Mouse (Mus musculus) layer of hippocampus, postnatal 36 days (tissue): ENCODE results near the gene Ewsr1. TPM values are rescaled to one million over a fixed set of nuclear protein-coding genes. Genes with fewer than 3 reads are reported as not detected.

Source experiments
- DNase-seq, 2 experiments: peaks; one replicate each; pipeline ENCODE4 v3.0.0; 2022
- total RNA-seq, 2 experiments: library from RNA; stranded (reverse); gene quantifications; 2 replicates each; pipeline ENCODE4 v1.2.3; 2021

Ewsr1 gene
- total RNA-seq, 2 experiments from 2014 or later: 319 to 373 TPM

GRCm38 (mm10) chr11:5057856-5058641 is 41.0 kb downstream of the Ewsr1 start, which contains the start of gene Rasl10a:
Gene Rasl10a (plus strand): TSS chr11:5058128.
- DNase-seq: peak; percentile 54 to 55

GRCm38 (mm10) chr11:5057541-5057855 is 41.6 kb downstream of the Ewsr1 start:
- DNase-seq: no peak

DNA sequence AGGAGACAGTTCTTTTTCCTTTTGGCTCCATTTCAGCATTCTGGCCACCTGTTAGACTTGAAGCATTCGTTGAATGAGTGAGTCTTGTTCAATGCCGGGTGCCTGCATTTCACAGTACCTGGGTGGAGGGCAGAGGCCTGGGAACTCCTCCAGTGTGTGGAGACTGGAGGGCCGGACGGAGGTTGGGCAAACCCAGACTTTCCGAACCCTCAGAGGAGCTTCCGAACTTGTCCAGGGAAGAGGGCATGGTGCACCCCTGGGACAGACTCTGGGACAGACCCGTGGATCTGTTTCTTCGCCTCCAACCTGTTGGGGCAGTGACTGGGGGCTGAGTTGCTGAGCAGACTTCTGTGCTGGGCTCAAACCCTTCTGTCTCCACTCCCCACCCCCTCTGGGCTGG is 42.0 kb downstream of the Ewsr1 start:
- DNase-seq: no peak

- no peak for DNase-seq
Measured at GRCm38 (mm10) chr11:5055945-5056938, 42.8 kb downstream of the Ewsr1 start.

DNA sequence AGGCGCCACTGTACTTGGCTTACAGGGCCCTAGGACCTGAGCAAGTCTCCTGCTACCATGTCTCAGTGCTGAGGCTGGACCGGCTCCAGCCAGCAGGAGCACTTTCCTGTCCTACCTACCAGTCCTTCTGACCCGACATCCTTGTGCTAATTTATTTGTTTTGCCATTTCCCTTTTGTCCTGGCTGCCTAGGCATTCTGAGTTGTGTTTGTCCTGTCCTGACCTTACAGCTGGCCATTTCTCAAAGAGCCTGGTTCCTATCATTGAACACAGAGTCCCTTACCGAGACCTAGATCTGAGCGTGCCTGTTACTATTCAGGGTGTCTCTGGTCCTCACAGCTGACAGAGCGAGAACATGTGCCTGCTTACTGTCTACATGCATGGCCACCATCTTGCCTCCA is 44.2 kb downstream of the Ewsr1 start:
- no peak for DNase-seq

GRCm38 (mm10) chr11:5054151-5054550 is 44.9 kb downstream of the Ewsr1 start:
- DNase-seq: no peak

- peak in 1 of 2 experiments; percentile 45 for DNase-seq
Measured at GRCm38 (mm10) chr11:5052200-5052854, 46.7 kb downstream of the Ewsr1 start.

DNA sequence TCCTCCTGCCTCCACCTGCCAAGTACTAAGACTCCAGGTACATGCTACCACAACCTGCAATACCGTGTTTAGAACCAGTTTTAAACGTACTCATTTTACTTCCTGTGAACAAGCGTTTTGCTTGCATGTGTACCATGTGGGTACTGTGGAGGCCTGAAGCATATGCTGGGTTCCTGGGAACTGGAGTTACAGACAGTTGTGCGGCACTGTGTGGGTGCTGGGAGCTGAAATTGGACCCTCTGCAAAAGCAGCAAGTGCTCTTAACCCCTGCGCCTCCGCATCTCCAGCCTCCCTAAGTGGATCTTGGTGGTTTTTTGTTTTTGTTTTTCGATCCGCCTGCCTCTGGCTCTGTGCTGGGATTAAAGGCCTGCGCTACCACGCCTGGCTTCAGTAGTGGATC is 47.4 kb downstream of the Ewsr1 start:
- no peak for DNase-seq

GRCm38 (mm10) chr11:5046321-5046926 is 52.6 kb downstream of the Ewsr1 start:
- no peak for DNase-seq

- no peak for DNase-seq
Measured at GRCm38 (mm10) chr11:5042645-5043381, 56.3 kb downstream of the Ewsr1 start.

GRCm38 (mm10) chr11:5041144-5041780 is 57.8 kb downstream of the Ewsr1 start:
- DNase-seq: peak; percentile 67 to 68

DNA sequence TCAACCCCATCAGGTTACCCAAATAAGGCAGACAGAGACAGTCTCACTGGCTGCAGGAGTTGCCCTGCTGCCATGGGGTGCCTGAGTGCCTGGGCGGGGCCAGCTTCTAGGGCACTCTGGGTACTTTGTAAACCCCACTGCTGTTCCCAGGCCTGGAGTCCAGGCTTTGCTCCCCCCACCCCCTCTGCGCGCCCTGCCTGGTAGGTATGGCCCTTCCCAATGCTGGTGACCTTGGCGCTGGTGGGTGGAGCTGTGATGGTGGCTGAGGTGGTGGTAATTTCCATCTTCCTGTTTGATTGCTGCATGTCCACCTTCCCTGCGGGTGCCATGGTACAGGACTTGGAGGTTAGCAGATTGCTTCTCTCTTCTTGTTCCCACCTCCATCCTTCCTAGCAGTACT is 58.5 kb downstream of the Ewsr1 start:
- DNase-seq: no peak

DNA sequence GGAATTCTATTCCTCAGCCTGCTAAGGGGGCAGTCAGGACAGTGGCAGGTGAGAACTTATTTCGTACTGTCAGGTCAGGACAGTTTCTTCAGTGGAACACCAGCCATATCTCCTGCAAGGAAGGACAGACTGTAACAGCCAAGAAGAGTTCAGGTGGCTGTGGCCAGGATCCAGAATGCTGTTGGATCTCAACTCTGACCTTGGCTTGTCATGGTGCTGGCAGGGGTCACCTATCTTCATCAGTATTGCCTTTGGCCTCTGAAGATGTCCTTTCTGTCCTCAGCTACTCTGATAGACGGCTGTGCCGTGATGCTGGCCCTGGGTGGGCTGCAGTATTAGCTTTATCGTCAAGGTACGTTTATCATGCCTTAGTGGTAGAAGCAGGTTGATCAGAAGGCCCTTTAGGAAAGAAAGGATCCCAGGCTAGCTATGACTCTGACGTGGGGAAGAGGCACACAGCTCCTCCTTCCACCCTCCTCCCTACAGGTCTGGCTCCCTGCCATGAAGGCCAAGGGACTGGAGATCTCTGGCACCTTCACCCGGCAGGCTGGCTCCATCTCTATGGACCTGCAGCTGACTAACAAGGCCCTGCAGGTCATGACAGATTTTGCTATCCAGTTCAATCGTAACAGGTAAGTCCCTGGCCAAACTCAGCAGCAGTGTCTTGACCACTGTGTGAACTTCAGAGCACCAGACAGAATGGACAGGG is 61.8 kb downstream of the Ewsr1 start:
- no peak for DNase-seq

GRCm38 (mm10) chr11:5035421-5035820 is 63.6 kb downstream of the Ewsr1 start:
- peak; percentile 75 to 77 for DNase-seq

- no peak for DNase-seq
Measured at GRCm38 (mm10) chr11:5033136-5033535, 65.9 kb downstream of the Ewsr1 start.

DNA sequence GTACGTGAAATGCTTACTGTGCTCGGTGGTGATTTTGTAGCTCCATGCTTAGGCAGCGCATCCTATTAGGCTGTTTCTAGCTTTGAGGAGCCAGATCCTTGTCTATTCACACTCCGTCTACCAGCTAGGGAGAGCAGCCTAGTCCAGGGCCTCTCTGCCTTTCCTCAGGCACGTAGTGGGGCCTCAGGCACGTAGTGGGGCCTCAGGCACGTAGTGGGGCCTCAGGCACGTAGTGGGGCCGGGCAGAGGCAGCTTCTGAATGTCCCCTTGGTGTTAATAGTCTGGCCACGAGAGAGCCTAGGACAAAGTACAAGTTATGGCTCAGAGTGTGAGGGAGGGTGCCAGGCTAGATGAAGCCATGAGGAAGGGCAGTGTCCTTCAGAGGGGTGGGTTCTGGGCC is 66.4 kb downstream of the Ewsr1 start:
- no peak for DNase-seq

- peak; percentile 60 for DNase-seq
Measured at GRCm38 (mm10) chr11:5028228-5028627, 70.8 kb downstream of the Ewsr1 start.

DNA sequence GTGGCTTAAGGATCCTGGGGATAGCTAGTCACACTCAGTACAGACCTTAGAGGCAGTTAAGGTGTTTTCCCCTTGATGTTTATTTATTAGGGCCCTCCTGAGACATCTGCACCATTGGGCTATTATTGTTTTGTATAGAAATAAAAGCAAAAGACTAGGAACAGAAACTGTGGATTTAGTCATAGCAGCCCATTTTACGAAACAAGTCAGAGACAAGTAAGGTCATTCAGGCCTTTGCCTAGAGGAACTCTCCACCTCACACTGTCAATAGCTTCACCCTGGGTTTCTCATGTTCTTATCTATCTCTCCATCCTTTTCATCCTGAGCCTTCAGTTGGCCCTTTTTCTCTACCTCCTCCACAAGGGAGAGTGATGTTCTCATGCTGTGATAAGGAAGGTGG is 74.0 kb downstream of the Ewsr1 start:
- DNase-seq: no peak
